Mouse (Mus musculus): ENCODE data around the gene Cald1. TPM values are rescaled to one million over a fixed set of nuclear protein-coding genes. Genes with fewer than 3 reads are reported as not detected.

Gene Cald1
- polyA plus RNA-seq, 2 experiments = 24.9 to 45.1 TPM

DNA sequence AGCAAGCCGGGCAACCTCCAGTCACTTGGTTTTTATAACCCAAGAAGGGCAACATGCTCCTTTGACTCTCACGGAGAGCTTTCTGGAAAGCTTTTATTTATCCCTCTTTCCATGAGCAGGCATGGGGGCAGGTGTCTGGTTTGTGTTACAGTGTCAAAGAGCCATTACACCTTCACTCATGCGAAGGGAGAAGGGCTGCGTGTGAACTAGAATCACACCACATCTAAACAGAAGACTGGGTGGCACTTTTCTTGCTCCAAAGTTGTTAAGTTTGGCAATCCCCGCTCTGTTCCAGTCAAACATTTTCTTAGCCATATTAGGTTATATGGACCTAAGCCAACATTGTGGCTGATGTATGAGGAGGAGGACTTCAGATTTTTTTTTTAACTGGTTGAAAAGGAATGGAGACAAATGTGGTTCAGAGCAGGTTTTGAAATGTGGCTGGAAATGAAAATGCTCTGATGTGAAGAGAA is 43.8 kb downstream of the Cald1 start:
- Histone ChIP-seq H3K4me1 (replicated peaks; ENCODE audit: control insufficient read depth in 2 of 2, insufficient read depth in 2 of 2, low read length in 1 of 2) (no peaks in the 10 kb centered on the region; a peak in 1 of 4 replicates), H3K4me3 (ENCODE audit: insufficient read depth in 1 of 2, low read depth in 2 of 2, low read length in 2 of 2) (no peak overlapping the region), H3K36me3 (replicated peaks; ENCODE audit: control insufficient read depth, insufficient read depth, low read depth) (no peaks in the 10 kb centered on the region), H3K27ac (no peak overlapping the region), H3K27me3 (ENCODE audit: control insufficient read depth, insufficient read depth, low read length) (no peaks in the 10 kb centered on the region), H3K9me3 (ENCODE audit: control insufficient read depth, low read length) (no peaks in the 10 kb centered on the region), H3K4me2 (ENCODE audit: low read depth) (no peak overlapping the region), H3K9ac (replicated peaks) (no peak overlapping the region)
- ATAC-seq (ENCODE audit: insufficient read depth) (no peak), DNase-seq (ENCODE audit: low read depth in 3 of 3, low spot score in 3 of 3) (no peak)
- WGBS (ENCODE audit: insufficient replicate concordance) = 72% methylated on average over 5 of the region's 5 CpGs
- no peak for TF ChIP-seq EP300 (IDR thresholded peaks at IDR 0.05; ENCODE audit: low read depth)
- TF ChIP-seq CTCF (IDR thresholded peaks at IDR 0.05; ENCODE audit: low read depth) = no peak

DNA sequence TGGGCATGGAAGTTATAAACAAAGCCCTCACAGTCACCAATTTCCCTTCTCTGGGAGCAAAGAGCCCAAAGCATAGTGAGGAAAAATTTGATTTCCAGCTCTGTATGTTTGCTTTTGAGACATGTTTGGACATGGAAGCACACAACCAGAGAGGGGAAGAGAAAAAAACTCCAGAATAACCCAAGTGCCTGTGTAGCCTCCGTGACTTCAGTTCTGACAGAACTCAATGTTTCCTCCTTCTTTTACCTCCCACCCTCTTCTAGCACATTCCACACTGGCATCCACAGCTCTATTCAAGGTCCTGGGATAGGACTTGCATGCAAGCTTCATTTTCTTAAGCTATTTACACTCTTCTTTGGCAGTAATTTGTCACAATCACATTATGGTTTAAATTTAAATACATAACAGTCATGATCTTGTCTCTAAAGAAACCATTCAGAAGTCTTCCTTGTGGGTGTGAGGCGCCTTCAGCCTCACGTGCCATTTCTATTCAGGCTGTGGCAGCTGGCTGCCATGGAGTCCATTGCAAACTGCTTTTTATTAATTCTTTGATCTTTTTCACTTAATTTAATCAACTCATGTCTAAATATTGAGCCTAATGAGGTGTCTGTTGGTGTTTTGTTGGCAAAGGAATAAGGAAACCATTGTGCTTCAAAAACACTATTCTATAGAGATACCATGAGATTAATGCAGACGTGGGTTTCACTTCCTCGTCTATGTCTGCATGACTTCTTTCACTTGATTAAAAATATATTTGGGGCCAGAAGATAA is 49.9 kb downstream of the Cald1 start:
- DNase-seq (ENCODE audit: low read depth in 3 of 3, low spot score in 3 of 3) = no peak
- WGBS (ENCODE audit: insufficient replicate concordance) = 50% methylated on average over 5 of the region's 5 CpGs
- Histone ChIP-seq H3K27ac (no peak overlapping the region), H3K9me3 (ENCODE audit: control insufficient read depth, low read length) (no peaks in the 10 kb centered on the region), H3K36me3 (replicated peaks; ENCODE audit: control insufficient read depth, insufficient read depth, low read depth) (no peaks in the 10 kb centered on the region), H3K4me1 (replicated peaks; ENCODE audit: control insufficient read depth in 2 of 2, insufficient read depth in 2 of 2, low read length in 1 of 2) (no peaks in the 10 kb centered on the region), H3K27me3 (ENCODE audit: control insufficient read depth, insufficient read depth, low read length) (no peaks in the 10 kb centered on the region), H3K9ac (replicated peaks) (no peak overlapping the region), H3K4me2 (ENCODE audit: low read depth) (no peak overlapping the region), H3K4me3 (ENCODE audit: insufficient read depth in 1 of 2, low read depth in 2 of 2, low read length in 2 of 2) (no peak overlapping the region)
- TF ChIP-seq CTCF (IDR thresholded peaks at IDR 0.05; ENCODE audit: low read depth) (no peak), EP300 (IDR thresholded peaks at IDR 0.05; ENCODE audit: low read depth) (no peak)
- no peak for ATAC-seq (ENCODE audit: insufficient read depth)

DNA sequence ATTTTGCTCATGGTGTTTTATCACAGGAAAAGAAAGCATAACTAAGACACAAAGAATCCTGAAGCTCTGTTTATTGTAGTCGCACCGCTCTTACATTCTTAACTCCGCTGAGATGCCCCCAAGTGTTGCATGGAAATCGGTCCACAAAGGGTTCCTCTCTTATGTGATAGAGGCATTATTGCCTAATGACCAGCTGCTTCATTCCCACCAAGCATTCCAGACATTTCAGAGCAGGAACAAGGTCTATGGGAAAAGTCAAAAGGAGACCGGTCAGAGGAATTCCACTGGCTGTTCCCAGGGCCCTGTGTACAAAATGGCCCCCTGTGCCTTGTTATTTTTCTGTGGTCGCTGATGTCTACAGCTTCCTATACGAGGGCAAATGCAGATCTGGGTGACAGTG is 53.0 kb downstream of the Cald1 start:
- H3K36me3 ChIP-seq (replicated peaks; ENCODE audit: control insufficient read depth, insufficient read depth, low read depth) = no peaks in the 10 kb centered on the region
- H3K27me3 ChIP-seq (ENCODE audit: control insufficient read depth, insufficient read depth, low read length) = no peaks in the 10 kb centered on the region
- H3K4me1 ChIP-seq (replicated peaks; ENCODE audit: control insufficient read depth in 2 of 2, insufficient read depth in 2 of 2, low read length in 1 of 2) = no peaks in the 10 kb centered on the region
- no peak overlapping the region for H3K27ac ChIP-seq
- no peak for DNase-seq (ENCODE audit: low read depth in 3 of 3, low spot score in 3 of 3)
- no peaks in the 10 kb centered on the region for H3K9me3 ChIP-seq (ENCODE audit: control insufficient read depth, low read length)
- no peak for ATAC-seq (ENCODE audit: insufficient read depth)
- TF ChIP-seq CTCF (IDR thresholded peaks at IDR 0.05; ENCODE audit: low read depth) = no peak
- TF ChIP-seq EP300 (IDR thresholded peaks at IDR 0.05; ENCODE audit: low read depth) = no peak
- H3K9ac ChIP-seq (replicated peaks) = no peak overlapping the region
- no peak overlapping the region for H3K4me3 ChIP-seq (ENCODE audit: insufficient read depth in 1 of 2, low read depth in 2 of 2, low read length in 2 of 2)
- no peak overlapping the region for H3K4me2 ChIP-seq (ENCODE audit: low read depth)
- WGBS (ENCODE audit: insufficient replicate concordance) = 65% methylated on average over 7 of the region's 7 CpGs

DNA sequence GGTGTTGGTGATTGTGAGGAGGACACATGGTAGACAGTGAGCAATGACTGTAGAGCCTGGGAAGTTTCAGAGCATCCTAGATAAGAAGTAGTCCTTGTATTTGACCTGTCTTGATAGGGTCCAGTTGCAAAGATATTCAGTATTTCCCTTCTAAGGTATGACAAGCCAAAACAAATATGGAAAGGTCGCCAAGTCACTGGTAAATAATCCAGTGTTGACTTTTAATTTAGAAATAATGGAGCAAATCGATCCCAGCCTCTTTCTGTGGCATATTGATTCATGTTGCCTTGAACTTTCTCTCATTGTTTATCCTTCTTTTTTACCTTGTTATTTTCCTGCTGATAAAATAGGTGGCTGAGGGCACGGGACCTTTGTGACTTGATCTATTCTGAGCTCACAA is 57.4 kb downstream of the Cald1 start:
- H3K4me3 ChIP-seq (ENCODE audit: insufficient read depth in 1 of 2, low read depth in 2 of 2, low read length in 2 of 2) = no peak overlapping the region
- no peaks in the 10 kb centered on the region for H3K36me3 ChIP-seq (replicated peaks; ENCODE audit: control insufficient read depth, insufficient read depth, low read depth)
- H3K27me3 ChIP-seq (ENCODE audit: control insufficient read depth, insufficient read depth, low read length) = no peaks in the 10 kb centered on the region
- no peak overlapping the region for H3K9ac ChIP-seq (replicated peaks)
- no peak overlapping the region for H3K27ac ChIP-seq
- no peaks in the 10 kb centered on the region; a peak in 1 of 4 replicates for H3K4me1 ChIP-seq (replicated peaks; ENCODE audit: control insufficient read depth in 2 of 2, insufficient read depth in 2 of 2, low read length in 1 of 2)
- no peak overlapping the region for H3K4me2 ChIP-seq (ENCODE audit: low read depth)
- TF ChIP-seq CTCF (IDR thresholded peaks at IDR 0.05; ENCODE audit: low read depth) = no peak
- 34% methylated on average over 3 of the region's 3 CpGs for WGBS (ENCODE audit: insufficient replicate concordance)
- ATAC-seq (ENCODE audit: insufficient read depth) (no peak), DNase-seq (ENCODE audit: low read depth in 3 of 3, low spot score in 3 of 3) (peak in 1 of 3 experiments; percentile 6)
- H3K9me3 ChIP-seq (ENCODE audit: control insufficient read depth, low read length) = no peaks in the 10 kb centered on the region

DNA sequence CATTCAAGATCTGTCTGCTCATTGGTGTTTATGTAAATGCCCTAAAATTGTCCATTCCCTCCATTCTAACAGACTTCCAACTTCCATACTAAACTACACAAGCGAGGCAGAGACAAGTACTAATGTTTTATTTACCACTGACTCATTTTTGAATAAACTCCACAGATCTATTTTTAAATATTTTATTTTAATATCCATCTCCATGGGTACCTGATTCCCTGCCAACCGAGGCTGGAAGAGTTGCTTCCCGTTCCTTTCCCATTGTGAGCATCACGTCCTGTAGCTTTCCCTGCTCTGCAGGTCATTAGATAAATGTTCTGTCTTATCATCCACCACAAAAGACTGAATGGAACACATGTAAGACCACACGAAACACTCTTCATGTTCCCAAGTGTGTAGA is 60.5 kb downstream of the Cald1 start:
- no peaks in the 10 kb centered on the region; a peak in 1 of 4 replicates for H3K4me1 ChIP-seq (replicated peaks; ENCODE audit: control insufficient read depth in 2 of 2, insufficient read depth in 2 of 2, low read length in 1 of 2)
- no peaks in the 10 kb centered on the region for H3K27me3 ChIP-seq (ENCODE audit: control insufficient read depth, insufficient read depth, low read length)
- no peak for DNase-seq (ENCODE audit: low read depth in 3 of 3, low spot score in 3 of 3)
- ATAC-seq (ENCODE audit: insufficient read depth) = no peak
- no peaks in the 10 kb centered on the region for H3K36me3 ChIP-seq (replicated peaks; ENCODE audit: control insufficient read depth, insufficient read depth, low read depth)
- no peak for TF ChIP-seq CTCF (IDR thresholded peaks at IDR 0.05; ENCODE audit: low read depth)
- TF ChIP-seq EP300 (IDR thresholded peaks at IDR 0.05; ENCODE audit: low read depth) = no peak
- no peak overlapping the region for H3K9ac ChIP-seq (replicated peaks)
- no peak overlapping the region for H3K4me2 ChIP-seq (ENCODE audit: low read depth)
- no peaks in the 10 kb centered on the region for H3K9me3 ChIP-seq (ENCODE audit: control insufficient read depth, low read length)
- H3K27ac ChIP-seq = no peak overlapping the region
- WGBS (ENCODE audit: insufficient replicate concordance) = 61% methylated on average over 5 of the region's 5 CpGs
- no peak overlapping the region for H3K4me3 ChIP-seq (ENCODE audit: insufficient read depth in 1 of 2, low read depth in 2 of 2, low read length in 2 of 2)
